Mouse (Mus musculus) lung, embryonic 16.5 days (tissue): ENCODE measurements around the gene Cntnap3. TPM values are rescaled to one million over a fixed set of nuclear protein-coding genes. Genes with fewer than 3 reads are reported as not detected.
"Not testable (repeated sequence)": the region's sequence is repeated elsewhere in the genome, so short reads cannot be mapped to it uniquely, and the experiment has no call there.

Experiments
- ATAC-seq: fragments of 200-750 bp; cut with Nextera tagmentation; 2 replicates; pipeline ENCODE4 v1.8.0; 2017; ENCODE audit warnings: low read depth, mild to moderate bottlenecking, moderate library complexity
- H3K27ac ChIP-seq: fragments of 300-500 bp; sonication (generic); 2 replicates; pipeline ENCODE4 v1.5.1; 2014; ENCODE audit warnings: mild to moderate bottlenecking, control low read depth, low read length
- H3K27me3 ChIP-seq: fragments of 300-500 bp; sonication (generic); 2 replicates; pipeline ENCODE4 v1.6.1; 2014; ENCODE audit warnings: low read depth, low read length, mixed read lengths; ENCODE audit not compliant: control insufficient read depth, insufficient read depth
- H3K36me3 ChIP-seq: fragments of 300-500 bp; sonication (generic); 2 replicates; pipeline ENCODE4 v1.6.1; 2014; ENCODE audit warnings: low read length; ENCODE audit not compliant: control insufficient read depth, insufficient read depth
- H3K4me1 ChIP-seq: fragments of 300-500 bp; sonication (generic); replicated peaks from 2 replicates; pipeline ENCODE4 v1.6.1; 2014; ENCODE audit warnings: low read length, mixed read lengths; ENCODE audit not compliant: control insufficient read depth, insufficient read depth
- H3K4me2 ChIP-seq: fragments of 300-500 bp; sonication (generic); 2 replicates; pipeline ENCODE4 v1.6.1; 2014; ENCODE audit warnings: low read depth, low read length, control low read depth
- H3K4me3 ChIP-seq: fragments of 300-500 bp; sonication (generic); 2 replicates; pipeline ENCODE4 v1.5.1; 2014; ENCODE audit warnings: mild to moderate bottlenecking, low read length, control low read depth
- H3K9ac ChIP-seq: fragments of 300-500 bp; sonication (generic); 2 replicates; pipeline ENCODE4 v1.6.1; 2014; ENCODE audit warnings: low read length, control low read depth
- H3K9me3 ChIP-seq: fragments of 300-500 bp; sonication (generic); 2 replicates; pipeline ENCODE4 v1.6.1; 2016; ENCODE audit warnings: low read length; ENCODE audit not compliant: control insufficient read depth
- WGBS: fragments of 180-500 bp; shearing (Covaris S2); extraction: QIAGEN DNeasy Blood & Tissue Kit; methylation state at CpG from one replicate; pipeline ENCODE4 v1.1.7; 2014; 5-methylcytosine and 5-hydroxymethylcytosine counted together
- polyA plus RNA-seq: library from polyadenylated mRNA; unstranded; fragments of >200 nt; fragmentation: Nextera tagmentation; extraction: Ambion mirVana; gene quantifications from 2 replicates; pipeline ENCODE4 v1.2.1, GENCODE M21; 2015

The Cntnap3 gene
- 0.03 and 0.04 TPM in 2 replicates for polyA plus RNA-seq

DNA sequence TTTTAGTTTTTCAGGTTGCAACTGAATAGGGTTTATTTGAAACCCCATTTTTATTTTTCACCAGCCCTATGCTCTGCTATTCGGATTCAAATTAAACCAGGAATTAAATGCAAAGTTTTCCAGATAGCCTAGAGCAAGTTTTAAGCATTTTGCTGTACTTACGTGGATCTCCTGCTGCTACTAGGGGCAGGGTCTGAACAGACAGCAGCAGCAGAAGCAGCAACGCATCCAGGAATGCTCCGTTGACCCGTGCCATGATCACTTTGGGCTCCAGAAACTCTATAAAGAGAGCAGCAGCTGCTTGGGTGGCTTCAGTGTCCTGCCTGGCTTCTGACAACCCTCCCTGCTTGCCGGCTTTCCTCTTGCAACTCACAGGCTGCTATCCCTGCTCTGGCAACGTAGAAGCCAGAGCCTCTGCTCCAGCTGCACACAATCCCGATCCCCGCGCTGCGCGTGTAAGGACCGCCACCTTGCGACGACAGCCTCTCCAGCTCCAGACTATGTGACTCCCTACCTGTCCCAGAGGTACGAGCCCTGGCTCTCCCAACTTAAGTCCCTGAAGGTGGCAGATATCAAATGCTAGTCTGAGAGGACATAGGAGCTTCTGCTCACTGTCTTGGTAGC lies at the start of gene Cntnap3:
Gene Cntnap3, minus strand, starts transcription at position 371 of the 624 bp plus-strand sequence.
- Histone ChIP-seq H3K4me2 (no peak within 1 kb of the TSS), H3K4me1 (no peaks in the 10 kb centered on the region), H3K4me3 (no peak within 1 kb of the TSS), H3K27ac (no peak within 1 kb of the TSS), H3K9me3 (no peaks in the 10 kb centered on the region; the same call in 1 of the 2 replicates), H3K27me3 (no peaks in the 10 kb centered on the region), H3K9ac (no peak within 1 kb of the TSS), H3K36me3 (no peaks in the 10 kb centered on the region)
- no peak; the same call in 1 of the 2 replicates for ATAC-seq
- 11% methylated on average over 16 of the region's 16 CpGs for WGBS

DNA sequence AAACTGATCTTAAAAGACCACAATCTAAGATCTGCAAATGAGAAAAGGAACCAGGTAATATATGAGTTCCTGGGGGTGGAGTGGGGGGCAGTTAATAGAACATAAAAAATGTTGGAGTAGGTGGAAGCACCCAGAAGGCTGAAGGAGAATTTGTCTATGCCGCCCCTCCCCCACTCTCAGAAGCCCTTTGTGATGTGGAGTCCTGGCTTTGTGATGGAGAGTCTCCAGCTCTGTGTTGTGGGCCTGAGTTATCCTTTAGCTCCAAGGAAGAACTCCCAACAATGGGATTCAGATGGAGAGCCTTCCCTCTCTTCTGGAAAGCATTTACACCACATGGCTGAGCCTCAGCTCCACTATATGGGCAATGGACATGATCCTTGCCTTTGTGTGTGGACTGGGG lies 13.4 kb upstream of the Cntnap3 start, which contains the start of gene Spata31:
Gene Spata31, plus strand, starts transcription at position 216 of the 400 bp plus-strand sequence.
- WGBS, result 65% methylated on average over 1 of the region's 1 CpGs
- Histone ChIP-seq H3K27ac (no peak within 1 kb of the TSS), H3K4me2 (no peak within 1 kb of the TSS), H3K9ac (no peak within 1 kb of the TSS), H3K9me3 (no peaks in the 10 kb centered on the region), H3K4me3 (no peak within 1 kb of the TSS), H3K36me3 (no peaks in the 10 kb centered on the region), H3K27me3 (no peaks in the 10 kb centered on the region), H3K4me1 (no peaks in the 10 kb centered on the region)
- ATAC-seq, result no peak

DNA sequence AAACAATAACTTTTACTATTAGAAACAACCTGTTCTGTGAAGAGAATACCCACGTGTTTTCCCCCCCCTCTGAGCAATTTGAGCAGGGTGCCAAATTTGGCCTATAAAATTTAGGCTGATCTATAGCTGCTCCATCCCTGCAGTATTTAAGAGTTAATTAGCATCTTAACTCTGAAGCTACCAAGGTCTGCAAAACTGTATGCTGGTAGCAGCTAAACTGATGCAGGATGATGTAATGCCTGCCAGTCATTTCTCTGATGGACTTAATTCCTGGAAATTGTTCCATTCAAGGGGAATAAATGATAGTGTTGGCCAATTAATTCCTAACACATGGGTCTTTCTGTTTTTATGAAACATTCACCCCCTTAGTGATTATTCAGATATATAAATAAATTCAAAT lies 623 bp downstream of the Cntnap3 start:
- WGBS, result 47% methylated on average over 1 of the region's 1 CpGs
- H3K9me3 ChIP-seq, result no peaks in the 10 kb centered on the region; the same call in 1 of the 2 replicates
- no peaks in the 10 kb centered on the region for H3K4me1 ChIP-seq
- no peak overlapping the region for H3K4me2 ChIP-seq
- ATAC-seq, result no peak
- no peak overlapping the region for H3K27ac ChIP-seq
- H3K36me3 ChIP-seq, result no peaks in the 10 kb centered on the region
- H3K9ac ChIP-seq, result no peak overlapping the region
- H3K4me3 ChIP-seq, result no peak overlapping the region
- no peaks in the 10 kb centered on the region for H3K27me3 ChIP-seq

DNA sequence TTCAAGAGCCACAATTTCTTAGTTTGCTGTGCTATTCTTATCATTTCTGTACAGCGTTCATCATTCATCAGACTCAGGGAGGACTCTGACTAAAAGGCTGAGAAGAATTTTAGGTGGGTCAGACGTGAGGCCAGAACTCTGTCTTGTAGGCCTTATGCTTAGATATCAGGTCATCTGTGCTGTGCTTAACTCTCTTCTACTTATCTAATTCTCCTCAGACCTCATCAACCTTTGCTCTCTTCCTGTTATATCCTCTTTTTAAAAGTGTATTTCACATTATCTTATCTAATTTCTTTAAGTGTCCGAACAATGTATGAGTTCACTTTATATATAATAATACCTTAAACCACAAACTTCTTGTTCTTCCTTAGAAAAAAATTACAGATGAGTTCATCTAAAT lies 38.4 kb downstream of the Cntnap3 start:
- 72% methylated on average over 3 of the region's 3 CpGs for WGBS
- H3K27ac ChIP-seq, result no peak overlapping the region
- no peak overlapping the region for H3K9ac ChIP-seq
- no peak overlapping the region for H3K4me2 ChIP-seq
- H3K4me3 ChIP-seq, result no peak overlapping the region
- no peak for ATAC-seq
- no peaks in the 10 kb centered on the region for H3K27me3 ChIP-seq
- no peaks in the 10 kb centered on the region for H3K9me3 ChIP-seq
- H3K4me1 ChIP-seq, result no peaks in the 10 kb centered on the region
- H3K36me3 ChIP-seq, result no peaks in the 10 kb centered on the region

DNA sequence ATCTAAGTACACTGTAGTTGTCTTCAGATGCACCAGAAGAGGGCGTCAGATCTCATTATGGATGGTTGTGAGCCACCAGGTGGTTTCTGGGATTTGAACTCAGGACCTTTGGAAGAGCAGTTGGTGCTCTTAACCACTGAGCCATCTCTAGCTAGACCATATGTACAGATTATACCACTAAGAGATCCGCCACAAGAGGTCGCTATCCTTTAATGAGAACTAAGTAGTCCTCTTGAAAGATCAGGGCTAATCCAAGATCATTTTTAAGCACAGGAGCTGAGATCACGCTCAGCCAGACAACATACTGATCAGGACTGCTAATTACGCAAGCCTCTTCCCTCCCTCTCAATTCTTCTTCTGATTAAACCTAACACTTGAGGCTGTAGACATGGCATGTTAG lies 78.9 kb downstream of the Cntnap3 start:
- H3K4me1 ChIP-seq, ATAC-seq, H3K27me3 ChIP-seq, H3K4me3 ChIP-seq, H3K4me2 ChIP-seq, H3K27ac ChIP-seq, H3K36me3 ChIP-seq, H3K9ac ChIP-seq, H3K9me3 ChIP-seq: not testable (repeated sequence)
- 52% methylated on average over 5 of the region's 5 CpGs for WGBS

DNA sequence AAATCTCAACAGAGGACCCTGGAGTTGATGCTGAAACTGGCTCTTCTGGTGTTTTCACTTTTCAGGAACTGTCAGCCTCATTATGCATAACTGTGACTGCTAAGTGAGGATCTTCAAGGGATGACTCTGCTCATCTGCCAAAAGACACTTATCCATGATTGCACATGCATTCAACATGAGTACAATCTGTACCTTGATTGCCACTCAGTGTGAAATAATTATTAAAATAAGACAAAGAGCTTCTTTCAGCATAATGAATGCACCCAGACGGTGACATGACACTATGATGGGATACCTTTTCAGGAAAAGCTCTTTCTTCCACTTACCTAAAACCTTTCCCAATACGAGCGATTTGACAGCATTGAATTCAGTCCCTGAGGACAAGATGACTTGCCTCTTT lies 158.4 kb downstream of the Cntnap3 start:
- Histone ChIP-seq H3K36me3 (no peaks in the 10 kb centered on the region), H3K9me3 (no peaks in the 10 kb centered on the region), H3K9ac (no peak overlapping the region), H3K27ac (no peak overlapping the region), H3K4me1 (no peaks in the 10 kb centered on the region), H3K27me3 (no peaks in the 10 kb centered on the region), H3K4me2 (no peak overlapping the region), H3K4me3 (no peak overlapping the region)
- 74% methylated on average over 3 of the region's 3 CpGs for WGBS
- no peak for ATAC-seq

DNA sequence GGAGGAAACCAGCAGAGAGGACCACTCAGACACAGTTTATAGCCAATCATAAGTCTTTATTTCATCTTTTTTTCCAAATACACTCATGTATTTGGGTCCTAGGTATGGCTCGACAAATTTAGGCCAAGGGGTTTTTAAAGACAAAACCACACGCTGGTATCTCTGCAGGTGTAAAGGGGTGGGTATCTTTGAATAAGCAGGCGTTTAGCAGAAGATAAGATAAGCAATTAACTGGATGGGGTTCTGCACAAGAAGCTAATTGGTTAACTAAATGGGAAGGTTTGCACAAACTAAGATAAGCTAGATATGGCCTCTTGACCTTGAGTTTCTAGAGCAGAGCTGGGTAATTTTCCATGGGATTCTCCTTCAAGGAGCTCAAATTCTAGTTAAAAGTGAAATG lies 171.5 kb downstream of the Cntnap3 start:
- 35% methylated on average over 3 of the region's 3 CpGs for WGBS
- no peaks in the 10 kb centered on the region for H3K27me3 ChIP-seq
- H3K9me3 ChIP-seq, result no peaks in the 10 kb centered on the region
- no peaks in the 10 kb centered on the region for H3K4me1 ChIP-seq
- ATAC-seq, result no peak
- H3K27ac ChIP-seq, result no peak overlapping the region
- H3K36me3 ChIP-seq, result no peaks in the 10 kb centered on the region
- no peak overlapping the region for H3K4me3 ChIP-seq
- no peak overlapping the region for H3K9ac ChIP-seq
- H3K4me2 ChIP-seq, result no peak overlapping the region

DNA sequence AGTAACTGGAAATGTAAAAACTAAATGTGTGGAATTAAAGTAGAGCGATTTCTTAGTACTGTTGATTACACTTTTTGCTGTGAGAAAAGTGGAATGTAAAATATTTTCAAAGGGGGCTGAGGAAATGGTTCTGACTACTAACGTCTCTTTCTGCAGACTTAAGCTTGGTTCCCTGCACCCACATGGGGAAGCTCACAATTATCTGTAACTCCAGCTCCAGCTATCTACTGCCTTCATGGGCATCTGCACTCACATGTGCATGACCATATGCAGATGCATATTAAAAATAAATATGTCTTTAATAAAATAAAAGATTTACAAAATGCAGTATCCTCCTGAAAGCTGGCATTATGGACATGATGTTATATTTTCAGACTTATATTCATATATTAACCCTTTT lies 187.0 kb downstream of the Cntnap3 start:
- WGBS, result 75% methylated on average over 2 of the region's 2 CpGs
- Histone ChIP-seq H3K4me1 (no peaks in the 10 kb centered on the region), H3K9me3 (no peaks in the 10 kb centered on the region), H3K36me3 (no peaks in the 10 kb centered on the region), H3K4me3 (no peak overlapping the region), H3K9ac (no peak overlapping the region), H3K4me2 (no peak overlapping the region), H3K27ac (no peak overlapping the region), H3K27me3 (no peaks in the 10 kb centered on the region)
- no peak for ATAC-seq

DNA sequence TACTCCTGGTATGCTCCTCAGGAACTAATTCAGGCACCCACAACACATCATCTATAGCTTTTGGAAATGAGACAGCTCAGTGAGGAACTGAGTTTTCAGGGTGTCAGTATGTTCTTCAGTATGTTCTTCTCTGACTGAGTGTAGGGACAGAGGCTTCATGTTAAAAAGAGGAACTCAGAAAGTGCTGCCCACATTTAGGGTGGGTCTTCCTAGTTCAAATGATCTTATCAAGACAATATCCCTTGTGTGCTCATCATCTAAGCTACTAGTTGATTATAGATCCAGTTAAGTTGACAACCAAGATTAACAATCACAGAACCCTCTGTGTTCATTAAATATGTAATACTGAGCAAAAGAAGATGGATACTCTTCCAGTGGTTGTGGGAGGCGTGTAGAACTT lies 211.3 kb downstream of the Cntnap3 start:
- Histone ChIP-seq H3K36me3 (no peaks in the 10 kb centered on the region), H3K27me3 (no peaks in the 10 kb centered on the region), H3K27ac (no peak overlapping the region), H3K4me3 (no peak overlapping the region), H3K4me1 (no peaks in the 10 kb centered on the region), H3K4me2 (no peak overlapping the region), H3K9me3 (no peaks in the 10 kb centered on the region), H3K9ac (no peak overlapping the region)
- ATAC-seq, result no peak
- 55% methylated on average over 1 of the region's 1 CpGs for WGBS
